Mouse (Mus musculus): Measurements from ENCODE around the gene Fam174b. TPM values are rescaled to one million over a fixed set of nuclear protein-coding genes. Genes with fewer than 3 reads are reported as not detected.

Fam174b gene
- polyA plus RNA-seq, 2 experiments: 20.8 to 31.3 TPM

DNA sequence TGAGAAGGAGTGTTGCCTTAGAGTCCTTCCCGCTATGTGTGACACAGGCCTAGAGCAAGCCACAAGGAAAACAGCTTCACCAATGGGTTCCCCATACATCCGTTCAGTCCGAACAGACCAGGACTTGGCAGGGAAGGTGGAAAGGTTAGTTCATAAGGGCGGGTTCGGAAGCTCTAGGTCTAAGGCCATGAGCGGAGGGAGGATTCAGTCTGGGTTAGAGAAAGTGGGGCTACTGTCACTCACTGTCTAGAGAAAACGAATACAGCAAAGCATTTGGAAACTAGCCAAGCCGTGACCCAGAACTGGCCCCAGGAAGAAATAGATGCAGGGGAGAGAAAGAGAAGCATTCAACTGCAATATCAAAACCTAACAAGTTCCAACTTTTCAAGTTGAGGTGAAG lies 47.4 kb downstream of the Fam174b start:
- H3K9ac ChIP-seq (ENCODE audit: low read depth, low read length, severe bottlenecking): no peak overlapping the region
- no peak overlapping the region for H3K4me3 ChIP-seq (replicated peaks; ENCODE audit: low read length)
- H3K9me3 ChIP-seq (ENCODE audit: control insufficient read depth, low read length): no peaks in the 10 kb centered on the region
- no peaks in the 10 kb centered on the region for H3K27me3 ChIP-seq (ENCODE audit: control insufficient read depth, insufficient read depth, low read length)
- TF ChIP-seq POLR2A (IDR thresholded peaks at IDR 0.05; ENCODE audit: borderline replicate concordance, extremely low read depth, insufficient read depth, insufficient read length): no peak
- H3K4me2 ChIP-seq (replicated peaks; ENCODE audit: low read depth, low read length, severe bottlenecking): no peak overlapping the region
- no peaks in the 10 kb centered on the region for H3K4me1 ChIP-seq (ENCODE audit: control insufficient read depth, insufficient read depth, low read length)
- no peaks in the 10 kb centered on the region for H3K36me3 ChIP-seq (ENCODE audit: control insufficient read depth, insufficient read depth, low read length)
- 81% methylated on average over 8 of the region's 8 CpGs for WGBS
- DNase-seq (ENCODE audit: low spot score) (no peak), ATAC-seq (ENCODE audit: low FRiP score, low read depth) (no peak)
- no peak overlapping the region for H3K27ac ChIP-seq (replicated peaks; ENCODE audit: low read depth, low read length)

DNA sequence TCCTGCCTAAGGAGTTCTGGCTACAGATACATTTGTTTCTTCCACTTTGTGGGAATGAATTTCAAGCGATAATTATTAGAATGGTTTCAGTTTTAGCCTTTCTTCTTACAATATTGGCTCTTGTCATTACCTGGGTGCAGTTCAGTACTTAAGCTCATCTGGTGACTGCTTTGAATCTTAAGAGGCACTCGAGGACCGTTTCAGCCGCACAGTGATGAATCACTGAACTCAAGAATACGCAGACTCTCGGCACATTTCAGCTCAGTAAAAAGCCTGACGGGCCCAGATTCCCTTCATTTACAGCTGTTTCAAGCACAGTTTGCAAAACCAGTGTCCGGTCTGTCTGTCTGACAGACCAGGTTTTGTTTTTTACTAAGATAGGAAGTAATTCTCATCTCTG lies 51.0 kb downstream of the Fam174b start:
- no peak for DNase-seq (ENCODE audit: low spot score)
- Histone ChIP-seq H3K4me3 (replicated peaks; ENCODE audit: low read length) (no peak overlapping the region), H3K36me3 (ENCODE audit: control insufficient read depth, insufficient read depth, low read length) (no peaks in the 10 kb centered on the region), H3K4me2 (replicated peaks; ENCODE audit: low read depth, low read length, severe bottlenecking) (no peak overlapping the region), H3K4me1 (ENCODE audit: control insufficient read depth, insufficient read depth, low read length) (no peaks in the 10 kb centered on the region), H3K9ac (ENCODE audit: low read depth, low read length, severe bottlenecking) (no peak overlapping the region), H3K9me3 (ENCODE audit: control insufficient read depth, low read length) (no peaks in the 10 kb centered on the region), H3K27ac (replicated peaks; ENCODE audit: low read depth, low read length) (no peak overlapping the region), H3K27me3 (ENCODE audit: control insufficient read depth, insufficient read depth, low read length) (no peaks in the 10 kb centered on the region)
- no peak for ATAC-seq (ENCODE audit: low FRiP score, low read depth)
- TF ChIP-seq POLR2A (IDR thresholded peaks at IDR 0.05; ENCODE audit: borderline replicate concordance, extremely low read depth, insufficient read depth, insufficient read length): no peak
- 69% methylated on average over 8 of the region's 8 CpGs for WGBS

DNA sequence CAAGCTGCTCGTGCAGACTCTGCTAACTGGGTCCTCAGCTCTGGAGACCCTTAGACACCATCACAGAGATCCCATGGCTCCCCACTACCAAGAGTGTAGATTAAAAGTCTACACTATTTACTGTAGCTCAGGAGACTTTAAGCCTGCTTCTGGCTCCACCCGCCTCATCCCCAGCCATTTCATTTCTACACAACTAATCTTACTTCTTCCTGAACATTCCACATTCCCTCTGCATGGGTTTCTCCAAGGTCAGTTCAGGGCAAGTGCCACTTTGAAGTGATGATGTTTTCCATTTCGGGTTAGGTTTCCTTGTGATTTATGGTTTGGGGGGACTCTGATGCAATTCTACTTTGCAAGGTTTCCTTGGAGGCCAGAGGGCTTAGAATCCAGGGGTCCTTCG lies 52.1 kb downstream of the Fam174b start:
- 58% methylated on average over 4 of the region's 4 CpGs for WGBS
- ATAC-seq (ENCODE audit: low FRiP score, low read depth) (no peak), DNase-seq (ENCODE audit: low spot score) (no peak)
- no peak overlapping the region for H3K4me2 ChIP-seq (replicated peaks; ENCODE audit: low read depth, low read length, severe bottlenecking)
- H3K27me3 ChIP-seq (ENCODE audit: control insufficient read depth, insufficient read depth, low read length): no peaks in the 10 kb centered on the region
- H3K4me3 ChIP-seq (replicated peaks; ENCODE audit: low read length): no peak overlapping the region
- no peak for TF ChIP-seq POLR2A (IDR thresholded peaks at IDR 0.05; ENCODE audit: borderline replicate concordance, extremely low read depth, insufficient read depth, insufficient read length)
- no peaks in the 10 kb centered on the region for H3K36me3 ChIP-seq (ENCODE audit: control insufficient read depth, insufficient read depth, low read length)
- no peaks in the 10 kb centered on the region for H3K4me1 ChIP-seq (ENCODE audit: control insufficient read depth, insufficient read depth, low read length)
- no peaks in the 10 kb centered on the region for H3K9me3 ChIP-seq (ENCODE audit: control insufficient read depth, low read length)
- H3K27ac ChIP-seq (replicated peaks; ENCODE audit: low read depth, low read length): no peak overlapping the region
- H3K9ac ChIP-seq (ENCODE audit: low read depth, low read length, severe bottlenecking): no peak overlapping the region

DNA sequence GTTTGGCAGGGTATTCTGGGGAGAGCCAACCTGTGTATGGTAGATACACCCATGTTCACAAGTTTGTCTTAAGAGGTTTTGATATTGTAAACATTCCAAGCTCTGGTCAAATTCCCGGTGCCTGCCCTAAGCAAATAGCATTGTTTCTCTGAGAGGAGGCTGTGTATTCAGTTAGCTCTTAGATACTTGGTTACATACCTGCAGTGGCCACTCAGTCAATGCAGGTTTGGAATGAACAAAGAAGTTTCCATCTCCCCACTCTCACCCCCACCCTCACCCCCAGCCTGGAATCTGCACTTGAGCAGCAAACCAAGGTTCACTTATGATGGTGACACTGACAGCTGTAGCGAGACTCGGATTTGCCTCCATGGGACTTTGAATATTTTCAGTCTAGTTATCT lies 52.5 kb downstream of the Fam174b start:
- DNase-seq (ENCODE audit: low spot score) (no peak), ATAC-seq (ENCODE audit: low FRiP score, low read depth) (no peak)
- no peak overlapping the region for H3K27ac ChIP-seq (replicated peaks; ENCODE audit: low read depth, low read length)
- H3K4me3 ChIP-seq (replicated peaks; ENCODE audit: low read length): no peak overlapping the region
- no peak for TF ChIP-seq POLR2A (IDR thresholded peaks at IDR 0.05; ENCODE audit: borderline replicate concordance, extremely low read depth, insufficient read depth, insufficient read length)
- no peak overlapping the region for H3K4me2 ChIP-seq (replicated peaks; ENCODE audit: low read depth, low read length, severe bottlenecking)
- 88% methylated on average over 3 of the region's 3 CpGs for WGBS
- no peaks in the 10 kb centered on the region for H3K27me3 ChIP-seq (ENCODE audit: control insufficient read depth, insufficient read depth, low read length)
- no peaks in the 10 kb centered on the region for H3K9me3 ChIP-seq (ENCODE audit: control insufficient read depth, low read length)
- H3K36me3 ChIP-seq (ENCODE audit: control insufficient read depth, insufficient read depth, low read length): no peaks in the 10 kb centered on the region
- no peak overlapping the region for H3K9ac ChIP-seq (ENCODE audit: low read depth, low read length, severe bottlenecking)
- no peaks in the 10 kb centered on the region for H3K4me1 ChIP-seq (ENCODE audit: control insufficient read depth, insufficient read depth, low read length)

DNA sequence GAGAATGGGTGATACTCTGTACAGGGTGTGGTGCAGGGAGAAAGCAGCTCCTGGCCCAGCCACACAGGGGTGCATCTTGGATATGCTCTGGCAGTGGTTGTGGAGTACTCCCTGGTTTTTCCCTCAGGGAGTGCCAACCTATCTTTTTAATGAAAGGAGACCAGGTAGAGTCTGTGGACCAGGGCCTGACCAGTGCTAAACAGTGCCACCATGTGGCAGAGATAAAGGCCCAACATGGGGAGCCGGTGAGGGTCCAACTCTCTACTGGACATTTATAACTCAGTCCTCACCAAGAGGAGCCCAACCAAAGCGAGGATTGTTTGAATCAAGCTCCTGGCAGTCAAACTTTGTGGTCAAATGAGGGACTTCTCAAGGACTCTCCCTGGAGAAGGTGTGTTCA lies 69.2 kb downstream of the Fam174b start:
- Histone ChIP-seq H3K9ac (ENCODE audit: low read depth, low read length, severe bottlenecking) (no peak overlapping the region), H3K9me3 (ENCODE audit: control insufficient read depth, low read length) (no peaks in the 10 kb centered on the region), H3K27ac (replicated peaks; ENCODE audit: low read depth, low read length) (no peak overlapping the region), H3K36me3 (ENCODE audit: control insufficient read depth, insufficient read depth, low read length) (no peaks in the 10 kb centered on the region), H3K4me2 (replicated peaks; ENCODE audit: low read depth, low read length, severe bottlenecking) (no peak overlapping the region), H3K4me3 (replicated peaks; ENCODE audit: low read length) (no peak overlapping the region), H3K27me3 (ENCODE audit: control insufficient read depth, insufficient read depth, low read length) (no peaks in the 10 kb centered on the region), H3K4me1 (ENCODE audit: control insufficient read depth, insufficient read depth, low read length) (no peaks in the 10 kb centered on the region)
- 70% methylated on average over 2 of the region's 2 CpGs for WGBS
- no peak for TF ChIP-seq POLR2A (IDR thresholded peaks at IDR 0.05; ENCODE audit: borderline replicate concordance, extremely low read depth, insufficient read depth, insufficient read length)
- ATAC-seq (ENCODE audit: low FRiP score, low read depth) (no peak), DNase-seq (ENCODE audit: low spot score) (no peak)

DNA sequence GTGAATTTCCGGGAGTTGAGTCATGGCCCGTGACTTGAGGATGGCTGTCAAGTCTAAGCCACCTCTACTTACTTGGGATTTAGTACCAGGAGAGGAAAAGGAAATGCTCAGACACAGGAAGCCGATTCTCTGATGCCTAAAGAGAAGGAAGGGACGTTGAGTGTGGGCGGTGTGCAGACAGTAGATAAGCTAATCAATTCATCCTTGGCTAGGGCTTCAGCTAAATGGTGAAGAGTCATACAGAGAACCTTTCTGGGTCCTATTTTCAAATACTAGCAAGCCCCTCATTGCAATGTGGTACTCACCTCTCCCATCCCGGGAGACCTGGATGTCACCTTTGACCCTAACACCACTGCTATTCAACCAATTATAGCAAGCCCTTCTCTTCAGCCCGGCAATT lies 71.3 kb downstream of the Fam174b start:
- TF ChIP-seq POLR2A (IDR thresholded peaks at IDR 0.05; ENCODE audit: borderline replicate concordance, extremely low read depth, insufficient read depth, insufficient read length): no peak
- Histone ChIP-seq H3K36me3 (ENCODE audit: control insufficient read depth, insufficient read depth, low read length) (no peaks in the 10 kb centered on the region), H3K27me3 (ENCODE audit: control insufficient read depth, insufficient read depth, low read length) (no peaks in the 10 kb centered on the region), H3K4me3 (replicated peaks; ENCODE audit: low read length) (no peak overlapping the region), H3K4me2 (replicated peaks; ENCODE audit: low read depth, low read length, severe bottlenecking) (no peak overlapping the region), H3K27ac (replicated peaks; ENCODE audit: low read depth, low read length) (no peak overlapping the region), H3K4me1 (ENCODE audit: control insufficient read depth, insufficient read depth, low read length) (peaks cover 3% of the 10 kb centered on the region), H3K9me3 (ENCODE audit: control insufficient read depth, low read length) (no peaks in the 10 kb centered on the region), H3K9ac (ENCODE audit: low read depth, low read length, severe bottlenecking) (no peak overlapping the region)
- no peak for DNase-seq (ENCODE audit: low spot score)
- WGBS: 71% methylated on average over 7 of the region's 7 CpGs
- ATAC-seq (ENCODE audit: low FRiP score, low read depth): no peak

All from limb, embryonic 14.5 days (tissue).